Mouse (Mus musculus) embryonic facial prominence, embryonic 14.5 days (tissue): Measurements from ENCODE around the gene Tgm3. TPM values are rescaled to one million over a fixed set of nuclear protein-coding genes. Genes with fewer than 3 reads are reported as not detected.

ENCODE experiments used
- ATAC-seq: fragments of 200-750 bp; cut with Nextera tagmentation; 2 replicates; pipeline ENCODE4 v1.8.0; 2017; ENCODE audit warnings: low read depth, moderate number of reproducible peaks, moderate TSS enrichment
- DNase-seq: peaks from one replicate; pipeline ENCODE4 v3.0.0-alpha.2; 2015; ENCODE audit warnings: low spot score
- H3K27ac ChIP-seq: fragments of 300-500 bp; sonication (generic); replicated peaks from 2 replicates; pipeline ENCODE4 v1.5.1; 2014; ENCODE audit warnings: low read depth, mild to moderate bottlenecking, low read length, moderate library complexity
- H3K27me3 ChIP-seq: fragments of 300-500 bp; sonication (generic); replicated peaks from 2 replicates; pipeline ENCODE4 v1.6.1; 2014; ENCODE audit warnings: low read length; ENCODE audit not compliant: control insufficient read depth, insufficient read depth
- H3K36me3 ChIP-seq: fragments of 300-500 bp; sonication (generic); 2 replicates; pipeline ENCODE4 v1.6.1; 2014; ENCODE audit warnings: low read length, mixed read lengths; ENCODE audit not compliant: control insufficient read depth, insufficient read depth
- H3K4me1 ChIP-seq: fragments of 300-500 bp; sonication (generic); 2 replicates; pipeline ENCODE4 v1.6.1; 2014; ENCODE audit warnings: antibody characterized with exemption, low read length; ENCODE audit not compliant: control insufficient read depth, insufficient read depth
- H3K4me2 ChIP-seq: fragments of 300-500 bp; sonication (generic); 2 replicates; pipeline ENCODE4 v1.6.1; 2014; ENCODE audit warnings: low read depth, mild to moderate bottlenecking, low read length, moderate library complexity, mixed read lengths
- H3K4me3 ChIP-seq: fragments of 300-500 bp; sonication (generic); 2 replicates; pipeline ENCODE4 v1.5.1; 2014; ENCODE audit warnings: low read depth, mild to moderate bottlenecking, low read length
- H3K9ac ChIP-seq: fragments of 300-500 bp; sonication (generic); 2 replicates; pipeline ENCODE4 v1.6.1; 2014; ENCODE audit warnings: low read depth, mild to moderate bottlenecking, low read length, moderate library complexity, mixed read lengths
- H3K9me3 ChIP-seq: fragments of 300-500 bp; sonication (generic); 2 replicates; pipeline ENCODE4 v1.6.1; 2016; ENCODE audit warnings: low read length; ENCODE audit not compliant: control insufficient read depth
- WGBS: fragments of 180-500 bp; shearing (Covaris S2); extraction: QIAGEN DNeasy Blood & Tissue Kit; methylation state at CpG from one replicate; pipeline ENCODE4 v1.1.7; 2014; 5-methylcytosine and 5-hydroxymethylcytosine counted together
- polyA plus RNA-seq: library from polyadenylated mRNA; unstranded; fragments of >200 nt; fragmentation: Nextera tagmentation; extraction: Ambion mirVana; gene quantifications from 2 replicates; pipeline ENCODE4 v1.2.1, GENCODE M21; 2014

Gene Tgm3
- polyA plus RNA-seq = 0.49 and 0.84 TPM in 2 replicates

DNA sequence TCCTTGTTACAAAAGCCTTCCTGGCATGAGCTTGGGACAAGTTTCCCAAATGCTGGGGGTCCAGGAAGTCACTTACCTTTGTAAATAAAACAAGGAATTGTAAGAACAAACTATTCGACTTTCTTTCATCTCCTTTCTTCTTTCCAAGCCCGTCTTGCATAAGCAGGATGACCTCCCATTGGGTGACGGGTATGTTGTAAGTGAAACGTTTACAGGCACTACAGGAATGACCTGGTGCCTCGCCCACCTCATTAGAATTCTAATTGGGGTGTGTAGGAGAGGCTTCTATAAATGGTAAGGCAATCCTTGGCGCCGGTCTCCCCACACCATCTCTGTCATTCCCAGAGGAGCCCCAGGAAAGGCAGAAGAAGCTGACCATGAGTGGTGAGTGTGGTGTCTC is at the start of gene Tgm3:
Tgm3 (plus strand) TSS at position 324 of the 400 bp plus-strand sequence.
- H3K27ac ChIP-seq = no peak within 1 kb of the TSS

DNA sequence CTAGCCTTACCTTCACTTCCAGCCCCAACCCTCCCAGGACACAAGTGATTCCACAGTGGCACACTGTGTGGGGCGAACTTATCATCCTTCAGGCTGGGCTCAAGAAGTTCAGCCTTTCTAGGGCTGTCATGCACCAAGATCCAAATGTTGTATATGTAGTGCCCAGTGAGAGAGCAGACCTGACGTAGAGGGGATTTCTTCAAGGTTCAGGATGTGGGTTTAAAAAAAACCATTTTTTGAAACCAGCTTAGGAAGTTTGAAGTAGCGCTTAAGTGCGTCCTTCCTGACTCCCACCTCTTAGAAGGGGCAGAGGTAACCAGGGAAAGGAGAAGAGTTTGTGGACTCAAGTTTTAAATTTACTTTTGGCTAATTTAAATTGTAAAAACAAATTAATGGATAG is 31.5 kb upstream of the Tgm3 start:
- H3K4me1 ChIP-seq = no peaks in the 10 kb centered on the region
- H3K9ac ChIP-seq = no peak overlapping the region
- no peak overlapping the region for H3K27ac ChIP-seq
- 80% methylated on average over 4 of the region's 4 CpGs for WGBS
- H3K4me2 ChIP-seq = no peak overlapping the region
- no peaks in the 10 kb centered on the region for H3K27me3 ChIP-seq
- no peaks in the 10 kb centered on the region for H3K9me3 ChIP-seq
- DNase-seq (no peak), ATAC-seq (no peak)
- no peak overlapping the region for H3K4me3 ChIP-seq
- no peaks in the 10 kb centered on the region for H3K36me3 ChIP-seq

More for the DNA sequence above, at the start of gene Tgm3:
- H3K4me2 ChIP-seq = no peak within 1 kb of the TSS
- no peak for DNase-seq
- H3K27me3 ChIP-seq = no peaks in the 10 kb centered on the region
- no peak for ATAC-seq
- H3K36me3 ChIP-seq = no peaks in the 10 kb centered on the region
- H3K9ac ChIP-seq = no peak within 1 kb of the TSS
- no peaks in the 10 kb centered on the region for H3K9me3 ChIP-seq
- peaks cover 2% of the 10 kb centered on the region; the same call in 1 of the 2 replicates for H3K4me1 ChIP-seq
- H3K4me3 ChIP-seq = no peak within 1 kb of the TSS
- 44% methylated on average over 7 of the region's 7 CpGs for WGBS

DNA sequence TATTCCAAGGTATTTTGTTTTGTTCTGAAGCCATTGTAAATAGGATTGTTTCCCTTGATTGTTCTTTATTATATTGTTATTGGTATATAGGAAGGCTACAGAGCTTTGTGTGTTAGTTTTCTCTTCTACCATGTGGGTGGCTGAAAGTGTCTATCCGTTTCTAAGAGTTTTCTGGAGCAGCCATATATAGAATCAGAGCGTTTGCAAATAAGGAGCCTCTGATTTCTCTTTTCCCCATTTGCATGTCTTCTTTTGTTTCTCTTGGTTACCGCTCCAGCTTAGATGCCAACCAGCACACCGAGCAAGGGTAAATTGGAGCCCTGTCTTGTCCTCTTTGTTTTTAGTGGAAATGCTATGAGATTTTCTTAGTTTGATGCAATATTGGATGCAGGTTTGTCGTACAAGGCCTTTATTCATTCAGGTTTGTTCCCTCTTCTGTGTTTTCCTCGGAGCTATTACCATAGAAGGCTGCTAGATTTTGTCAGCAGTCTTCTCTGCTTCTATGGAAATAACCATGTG is 24.6 kb upstream of the Tgm3 start:
- ATAC-seq (no peak), DNase-seq (no peak)
- H3K36me3 ChIP-seq = no peaks in the 10 kb centered on the region
- no peaks in the 10 kb centered on the region for H3K4me1 ChIP-seq
- H3K9ac ChIP-seq = no peak overlapping the region
- WGBS = 85% methylated on average over 6 of the region's 6 CpGs
- H3K9me3 ChIP-seq = no peaks in the 10 kb centered on the region
- no peak overlapping the region for H3K27ac ChIP-seq
- no peaks in the 10 kb centered on the region for H3K27me3 ChIP-seq
- no peak overlapping the region for H3K4me2 ChIP-seq
- no peak overlapping the region for H3K4me3 ChIP-seq

DNA sequence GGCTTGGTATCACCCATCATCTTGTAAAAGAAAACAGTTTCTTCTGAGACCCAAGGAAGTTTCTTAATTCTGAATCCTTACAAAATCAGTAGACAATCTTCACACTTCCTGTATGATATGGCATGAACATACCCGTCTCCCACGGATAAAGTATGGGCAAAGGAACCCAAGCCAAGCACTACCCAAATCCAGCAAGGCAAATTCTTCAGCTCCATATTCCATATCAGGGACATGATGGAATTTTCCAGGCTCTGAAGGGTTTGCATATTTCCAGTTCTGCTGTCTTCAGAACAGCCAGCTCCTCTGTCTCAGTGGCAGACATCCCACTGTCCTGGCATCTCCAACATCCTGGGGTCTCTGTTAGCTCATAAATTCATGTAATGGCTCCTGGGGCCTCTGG is 22.5 kb upstream of the Tgm3 start:
- Histone ChIP-seq H3K9ac (no peak overlapping the region), H3K4me3 (no peak overlapping the region), H3K36me3 (no peaks in the 10 kb centered on the region), H3K27me3 (no peaks in the 10 kb centered on the region), H3K27ac (no peak overlapping the region), H3K4me1 (no peaks in the 10 kb centered on the region), H3K9me3 (no peaks in the 10 kb centered on the region), H3K4me2 (no peak overlapping the region)
- no peak for DNase-seq
- no peak for ATAC-seq
- 89% methylated on average over 2 of the region's 2 CpGs for WGBS

DNA sequence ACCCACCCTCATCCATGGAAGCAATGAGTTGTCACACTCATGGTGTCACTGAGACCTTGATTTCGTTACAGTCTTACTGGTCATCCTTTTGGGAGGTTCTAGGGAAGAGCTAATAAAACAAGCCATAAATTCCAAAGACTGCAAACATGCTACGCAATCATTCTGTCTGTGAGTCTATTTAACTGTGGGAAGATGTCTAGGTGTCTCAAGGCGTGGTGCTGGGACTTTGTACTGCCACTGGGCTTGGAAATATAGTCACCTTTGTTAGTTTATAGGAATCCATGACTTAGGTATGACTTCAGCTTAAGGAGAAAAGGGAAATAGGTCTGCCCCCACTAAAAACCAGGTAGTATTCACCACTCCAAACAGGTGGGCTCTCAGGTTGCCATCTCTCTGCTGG is 17.7 kb upstream of the Tgm3 start:
- 71% methylated on average over 3 of the region's 3 CpGs for WGBS

DNA sequence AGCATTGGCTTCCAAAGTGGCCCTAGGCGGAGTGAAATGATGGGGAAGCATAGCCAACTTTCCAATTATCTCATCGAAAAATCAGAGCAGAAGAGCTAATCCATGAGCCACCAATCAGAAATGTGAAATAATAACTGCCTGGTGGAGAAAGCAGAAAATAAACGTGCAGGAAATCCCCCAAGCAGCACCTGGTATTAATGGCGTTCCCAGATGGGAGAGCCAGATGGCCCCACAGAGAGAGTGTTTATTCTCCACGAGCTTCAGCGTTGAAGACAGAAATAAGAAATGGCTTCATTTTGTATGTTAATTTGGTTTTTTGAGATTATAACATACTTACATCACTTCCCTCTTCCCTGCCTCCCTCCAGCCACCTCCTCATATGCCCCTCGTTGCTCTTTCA is 13.7 kb upstream of the Tgm3 start:
- Histone ChIP-seq H3K4me2 (no peak overlapping the region), H3K9ac (no peak overlapping the region), H3K4me3 (no peak overlapping the region), H3K9me3 (no peaks in the 10 kb centered on the region), H3K36me3 (no peaks in the 10 kb centered on the region), H3K4me1 (no peaks in the 10 kb centered on the region), H3K27me3 (no peaks in the 10 kb centered on the region), H3K27ac (no peak overlapping the region)
- WGBS = 50% methylated on average over 7 of the region's 7 CpGs
- ATAC-seq (no peak; the same call in 1 of the 2 replicates), DNase-seq (peak; percentile 27)

More for the DNA sequence above, 17.7 kb upstream of the Tgm3 start:
- Histone ChIP-seq H3K36me3 (no peaks in the 10 kb centered on the region), H3K4me2 (no peak overlapping the region), H3K9me3 (no peaks in the 10 kb centered on the region), H3K4me3 (no peak overlapping the region), H3K4me1 (no peaks in the 10 kb centered on the region), H3K27ac (no peak overlapping the region), H3K27me3 (no peaks in the 10 kb centered on the region), H3K9ac (no peak overlapping the region)
- DNase-seq (no peak), ATAC-seq (no peak)

DNA sequence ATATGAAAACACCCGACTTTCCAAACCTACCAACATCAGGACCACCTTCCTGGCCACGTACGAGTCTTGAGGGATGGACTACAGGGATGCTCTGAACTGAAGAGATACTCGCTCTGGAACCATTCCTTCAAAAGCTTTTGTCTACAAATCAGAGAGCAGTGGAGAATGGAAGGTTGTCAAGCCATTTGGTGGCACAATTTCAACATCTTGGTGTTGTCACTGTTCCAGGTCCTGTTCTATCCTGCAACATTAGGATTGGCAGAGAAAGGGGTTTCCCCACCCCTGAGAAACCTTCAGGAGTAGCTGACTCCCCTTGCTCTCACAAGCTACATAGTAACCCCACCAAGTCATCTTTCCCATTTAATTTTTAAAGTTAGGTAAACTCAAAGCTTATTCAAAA is 12.9 kb upstream of the Tgm3 start:
- Histone ChIP-seq H3K27ac (no peak overlapping the region), H3K36me3 (no peaks in the 10 kb centered on the region), H3K9me3 (no peaks in the 10 kb centered on the region), H3K4me2 (no peak overlapping the region), H3K9ac (no peak overlapping the region), H3K4me1 (no peaks in the 10 kb centered on the region), H3K27me3 (no peaks in the 10 kb centered on the region), H3K4me3 (no peak overlapping the region)
- ATAC-seq (no peak), DNase-seq (no peak)
- WGBS = 84% methylated on average over 4 of the region's 4 CpGs

DNA sequence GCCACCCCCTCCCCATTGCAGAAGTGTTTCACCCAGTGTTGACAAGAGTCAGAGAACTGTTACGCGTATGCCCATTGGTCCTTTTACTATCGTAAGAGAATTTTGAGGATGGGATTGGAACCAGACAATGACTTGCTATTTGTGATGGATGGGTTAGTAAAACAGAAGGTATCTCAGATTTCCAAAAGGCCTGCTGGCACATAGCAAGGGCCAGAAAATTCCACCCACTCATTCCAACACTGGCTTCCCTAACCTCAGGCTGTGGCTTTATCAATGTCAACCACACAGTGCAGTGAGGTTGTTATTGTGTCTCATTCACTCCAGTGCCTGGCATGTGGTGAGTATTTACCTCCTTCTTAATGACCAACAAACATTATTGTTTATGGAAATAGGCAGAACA is 11.5 kb upstream of the Tgm3 start:
- H3K4me2 ChIP-seq = no peak overlapping the region
- H3K27me3 ChIP-seq = no peaks in the 10 kb centered on the region
- no peaks in the 10 kb centered on the region for H3K9me3 ChIP-seq
- no peak overlapping the region for H3K27ac ChIP-seq
- no peak overlapping the region for H3K9ac ChIP-seq
- no peak for ATAC-seq
- no peak overlapping the region for H3K4me3 ChIP-seq
- H3K4me1 ChIP-seq = no peaks in the 10 kb centered on the region
- WGBS = 86% methylated on average over 3 of the region's 3 CpGs
- no peak for DNase-seq
- H3K36me3 ChIP-seq = no peaks in the 10 kb centered on the region

DNA sequence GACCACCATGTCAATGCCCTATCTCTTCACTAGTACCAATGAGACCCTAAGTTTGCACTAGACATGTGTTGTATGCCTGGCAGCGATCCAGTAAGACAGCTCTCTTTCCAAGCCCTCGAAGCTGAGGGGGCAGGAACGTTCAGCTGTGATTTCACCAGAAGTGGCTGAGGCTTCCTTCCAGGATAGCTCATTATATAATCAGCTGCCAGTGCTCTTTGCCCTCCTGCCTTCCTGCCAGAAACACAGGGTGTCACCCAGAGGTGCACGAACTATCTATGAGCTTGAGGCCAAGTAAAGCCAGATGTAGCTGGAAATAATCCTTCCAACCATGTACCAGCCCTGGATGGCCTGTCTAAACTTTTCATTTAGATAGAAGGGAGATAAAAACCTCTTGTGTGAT is 8.1 kb upstream of the Tgm3 start:
- no peak overlapping the region for H3K4me3 ChIP-seq

More for the DNA sequence above, 8.1 kb upstream of the Tgm3 start:
- ATAC-seq (no peak), DNase-seq (no peak)
- Histone ChIP-seq H3K36me3 (no peaks in the 10 kb centered on the region), H3K4me2 (no peak overlapping the region), H3K9me3 (no peaks in the 10 kb centered on the region), H3K9ac (no peak overlapping the region), H3K27ac (no peak overlapping the region), H3K4me1 (no peaks in the 10 kb centered on the region), H3K27me3 (no peaks in the 10 kb centered on the region)
- 69% methylated on average over 4 of the region's 4 CpGs for WGBS
